25 mouse cellular contexts compared by ENCODE assay signal in the genomic region with DNA sequence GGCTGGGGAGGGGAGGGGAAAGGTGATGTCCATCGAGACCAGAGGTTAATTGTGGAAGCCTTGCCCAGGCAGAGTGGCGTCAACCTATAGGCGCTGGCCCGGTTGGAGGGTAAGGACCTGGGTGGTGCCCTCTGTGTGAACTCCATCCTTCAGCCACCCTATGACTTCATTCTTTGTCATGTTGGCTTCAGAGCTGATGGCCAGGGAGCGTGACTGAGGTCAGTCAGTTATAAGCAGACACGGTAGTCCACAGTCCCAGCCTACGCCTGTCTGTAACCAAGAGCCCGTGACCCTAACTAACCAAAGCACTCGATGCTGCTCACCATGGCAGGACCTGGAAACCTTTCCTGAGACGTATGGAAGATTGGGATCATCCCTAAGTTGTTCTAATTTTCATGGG.
"Had no signal": no experiment of that assay in that cellular context is flagged by ENCODE, and none has a peak within 500 bp of the region (broad histone marks: within the 10 kb centered on the region; RNA-seq: fewer than 3 reads in every experiment).

No protein-coding gene starts in this region.

- H3K27ac ChIP-seq: layer of hippocampus, adult 2 months; limb, embryonic 10.5 days; limb, embryonic 13.5 days; liver, embryonic 12.5 days; liver, embryonic 15.5 days; lung, embryonic 15.5 days; midbrain, embryonic 13.5 days; neural tube, embryonic 13.5 days had no signal

- H3K4me3 ChIP-seq: layer of hippocampus, adult 2 months; limb, embryonic 10.5 days; limb, embryonic 13.5 days; liver, embryonic 12.5 days; liver, embryonic 15.5 days; lung, embryonic 15.5 days; megakaryocyte, embryonic 14.5 days; midbrain, embryonic 10.5 days; midbrain, embryonic 13.5 days; myocyte; neural tube, embryonic 13.5 days had no signal

- H3K4me1 ChIP-seq: liver, embryonic 15.5 days; megakaryocyte, embryonic 14.5 days had no signal

- H3K4me2 ChIP-seq: limb, embryonic 13.5 days; liver, embryonic 12.5 days; liver, embryonic 15.5 days; lung, embryonic 15.5 days; midbrain, embryonic 13.5 days; neural tube, embryonic 13.5 days had no signal

- H3K27me3 ChIP-seq: liver, embryonic 12.5 days; liver, embryonic 15.5 days; lung, embryonic 15.5 days; megakaryocyte, embryonic 14.5 days; midbrain, embryonic 13.5 days; neural tube, embryonic 13.5 days had no signal

- DNase-seq: kidney, adult 18-20 months; kidney, adult 9 months; kidney, postnatal 14 days; layer of hippocampus, adult 9-11 months; liver; lung, adult 18-20 months; lung, postnatal 10 days; lung, postnatal 36 days; retina, postnatal 1 day; right cerebral cortex, postnatal 25 days; thymus, adult 18-20 months; thymus, postnatal 14 days; thymus, postnatal 4 days had no signal

- H3K36me3 ChIP-seq: limb, embryonic 10.5 days; limb, embryonic 13.5 days; liver, embryonic 12.5 days; liver, embryonic 15.5 days; lung, embryonic 15.5 days; midbrain, embryonic 10.5 days had no signal

- H3K9ac ChIP-seq: limb, embryonic 13.5 days; liver, embryonic 12.5 days; liver, embryonic 15.5 days; lung, embryonic 15.5 days; midbrain, embryonic 13.5 days; neural tube, embryonic 13.5 days had no signal

- H3K9me3 ChIP-seq: limb, embryonic 10.5 days; limb, embryonic 13.5 days; liver, embryonic 12.5 days; liver, embryonic 15.5 days; lung, embryonic 15.5 days; megakaryocyte, embryonic 14.5 days; midbrain, embryonic 10.5 days; midbrain, embryonic 13.5 days; neural tube, embryonic 13.5 days had no signal

- ATAC-seq: liver, embryonic 12.5 days; midbrain, embryonic 13.5 days; midbrain, embryonic 16.5 days had no signal
